Mouse (Mus musculus): ENCODE results near the gene Gm21083.
"Not testable (repeated sequence)": the region's sequence is repeated elsewhere in the genome, so short reads cannot be mapped to it uniquely, and the experiment has no call there.

The Gm21083 gene

DNA sequence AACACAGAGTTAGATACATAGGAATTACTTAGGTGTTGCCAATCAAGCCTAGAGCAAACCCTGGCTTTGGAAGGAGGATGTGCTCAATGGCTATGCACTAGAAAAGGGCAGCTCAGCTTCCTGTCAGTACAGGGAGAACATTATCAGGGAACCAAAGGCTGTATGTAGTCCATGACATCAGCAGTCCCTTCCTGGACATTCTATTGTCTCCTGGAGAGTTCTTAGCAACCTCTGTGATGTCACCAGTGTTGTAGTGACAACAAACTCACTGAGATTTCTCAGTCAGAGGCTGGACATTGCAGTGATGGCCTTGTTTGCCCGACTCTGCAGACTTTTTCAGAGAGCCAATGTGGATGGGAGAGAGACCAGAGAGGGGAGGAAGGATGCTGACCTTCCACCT is at the start of gene Gm21083:
TSS of gene Gm21083 (plus strand) at position 301 of the 400 bp plus-strand sequence.
- not testable (repeated sequence) for H3K4me3 ChIP-seq (replicated peaks; ENCODE audit: low read length); H3K9me3 ChIP-seq (ENCODE audit: low read length); H3K36me3 ChIP-seq (ENCODE audit: insufficient read depth, low read length); H3K27me3 ChIP-seq (ENCODE audit: insufficient read depth, low read length); H3K4me1 ChIP-seq (replicated peaks; ENCODE audit: low read depth, low read length)

GRCm38 (mm10) chr5:15529122-15529521 is 48.0 kb upstream of the Gm21083 start, which contains the start of gene Gm21190:
Gm21190 (minus strand) TSS chr5:15529222.
- not testable (repeated sequence) for H3K9me3 ChIP-seq (ENCODE audit: low read length); H3K36me3 ChIP-seq (ENCODE audit: insufficient read depth, low read length); H3K27me3 ChIP-seq (ENCODE audit: insufficient read depth, low read length); H3K4me1 ChIP-seq (replicated peaks; ENCODE audit: low read depth, low read length); H3K4me3 ChIP-seq (replicated peaks; ENCODE audit: low read length)

DNA sequence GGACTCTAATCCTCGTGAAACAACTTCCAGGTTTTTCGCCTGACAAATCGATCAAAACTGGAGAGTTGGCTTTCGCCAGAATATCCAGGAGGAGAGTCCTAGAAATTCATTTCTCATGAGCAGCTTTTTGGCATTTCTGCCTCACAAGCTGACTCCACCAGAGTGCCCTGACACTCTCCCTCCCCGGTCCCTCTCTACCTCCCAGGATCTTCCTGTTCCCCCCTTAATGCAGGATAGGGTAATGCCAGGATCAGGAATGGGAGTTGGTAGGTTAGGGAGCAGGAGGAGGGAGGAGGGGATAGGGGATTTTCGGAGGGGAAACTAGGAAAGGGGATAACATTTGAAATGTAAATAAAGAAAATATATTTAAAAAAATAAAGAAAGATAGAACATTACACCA is 28.5 kb upstream of the Gm21083 start:
- H3K4me1 ChIP-seq (replicated peaks; ENCODE audit: low read depth, low read length); H3K27me3 ChIP-seq (ENCODE audit: insufficient read depth, low read length); H3K4me3 ChIP-seq (replicated peaks; ENCODE audit: low read length); H3K9me3 ChIP-seq (ENCODE audit: low read length); H3K36me3 ChIP-seq (ENCODE audit: insufficient read depth, low read length): not testable (repeated sequence)

DNA sequence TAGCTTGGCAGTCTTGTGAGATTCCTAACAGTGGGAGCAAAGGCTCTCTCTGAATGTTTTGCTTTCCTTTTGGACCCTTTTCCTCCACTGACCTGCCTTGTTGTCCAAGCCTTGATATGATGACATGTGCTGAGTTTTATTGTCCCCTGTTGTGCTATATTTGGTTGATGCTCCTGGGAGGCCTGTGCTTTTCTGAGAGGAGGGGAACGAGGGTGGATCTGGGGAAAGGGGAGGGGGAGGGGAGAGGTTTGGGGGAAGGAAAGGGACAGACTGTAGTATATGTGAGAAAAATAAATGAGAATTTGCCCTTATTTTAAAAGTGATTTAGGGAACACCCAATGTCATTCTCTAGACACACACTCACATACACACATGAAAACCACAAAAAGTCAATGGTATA is 28.0 kb upstream of the Gm21083 start:
- not testable (repeated sequence) for H3K27me3 ChIP-seq (ENCODE audit: insufficient read depth, low read length); H3K9me3 ChIP-seq (ENCODE audit: low read length); H3K36me3 ChIP-seq (ENCODE audit: insufficient read depth, low read length); H3K4me1 ChIP-seq (replicated peaks; ENCODE audit: low read depth, low read length); H3K4me3 ChIP-seq (replicated peaks; ENCODE audit: low read length)

GRCm38 (mm10) chr5:15549606-15550005 is 27.5 kb upstream of the Gm21083 start:
- not testable (repeated sequence) for H3K9me3 ChIP-seq (ENCODE audit: low read length); H3K27me3 ChIP-seq (ENCODE audit: insufficient read depth, low read length); H3K4me3 ChIP-seq (replicated peaks; ENCODE audit: low read length); H3K36me3 ChIP-seq (ENCODE audit: insufficient read depth, low read length); H3K4me1 ChIP-seq (replicated peaks; ENCODE audit: low read depth, low read length)
- peak; percentile 22 for TF ChIP-seq CTCF (conservative IDR thresholded peaks at IDR 0.05; ENCODE audit: low read length)

DNA sequence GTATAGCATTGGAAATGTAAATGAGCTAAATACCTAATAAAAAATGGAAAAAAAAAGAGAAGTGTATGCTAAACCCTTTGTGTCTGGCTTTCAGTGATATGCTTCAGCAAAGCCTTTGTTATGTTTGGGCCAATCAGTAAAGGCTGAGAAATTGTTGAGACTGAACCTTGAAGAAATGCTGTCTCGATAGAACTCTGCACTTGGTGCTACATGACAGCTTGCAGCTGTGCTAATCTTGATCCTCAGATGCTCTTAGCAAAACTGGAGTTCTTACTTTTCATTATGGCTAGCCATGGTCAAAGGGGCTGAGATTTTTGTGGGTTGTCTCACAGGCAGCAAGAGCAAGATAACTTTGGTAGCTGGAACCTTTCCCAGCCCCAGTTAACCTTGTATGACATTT is 18.5 kb upstream of the Gm21083 start:
- H3K4me3 ChIP-seq (replicated peaks; ENCODE audit: low read length); H3K9me3 ChIP-seq (ENCODE audit: low read length); H3K27me3 ChIP-seq (ENCODE audit: insufficient read depth, low read length); H3K4me1 ChIP-seq (replicated peaks; ENCODE audit: low read depth, low read length); H3K36me3 ChIP-seq (ENCODE audit: insufficient read depth, low read length): not testable (repeated sequence)

- H3K4me1 ChIP-seq (replicated peaks; ENCODE audit: low read depth, low read length); H3K4me3 ChIP-seq (replicated peaks; ENCODE audit: low read length); H3K36me3 ChIP-seq (ENCODE audit: insufficient read depth, low read length); H3K9me3 ChIP-seq (ENCODE audit: low read length); H3K27me3 ChIP-seq (ENCODE audit: insufficient read depth, low read length): not testable (repeated sequence)
These were observed 15.5 kb upstream of the Gm21083 start for GRCm38 (mm10) chr5:15561425-15562264.

- not testable (repeated sequence) for H3K36me3 ChIP-seq (ENCODE audit: insufficient read depth, low read length); H3K4me1 ChIP-seq (replicated peaks; ENCODE audit: low read depth, low read length); H3K4me3 ChIP-seq (replicated peaks; ENCODE audit: low read length); H3K27me3 ChIP-seq (ENCODE audit: insufficient read depth, low read length); H3K9me3 ChIP-seq (ENCODE audit: low read length)
These were observed 3.4 kb upstream of the Gm21083 start for GRCm38 (mm10) chr5:15573735-15574134.

DNA sequence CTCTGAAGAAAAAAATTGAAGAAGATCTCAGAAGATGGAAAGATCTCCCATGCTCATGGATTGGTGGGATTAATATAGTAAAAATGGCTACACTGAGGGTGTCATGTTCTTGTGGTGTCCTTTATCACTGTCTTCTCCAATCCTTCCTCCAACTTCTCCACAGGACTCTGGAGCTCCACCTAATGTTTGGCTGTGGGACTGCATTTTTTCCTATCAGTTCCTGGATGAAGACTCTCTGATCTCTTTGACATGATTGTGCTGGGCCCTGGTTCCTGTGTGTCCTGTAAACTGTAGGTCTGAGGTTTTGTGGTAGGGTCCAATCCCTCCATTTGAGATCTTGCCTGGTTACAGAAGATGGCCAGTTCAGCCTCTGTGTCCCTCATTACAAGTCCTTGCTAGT is 9.2 kb downstream of the Gm21083 start:
- not testable (repeated sequence) for H3K36me3 ChIP-seq (ENCODE audit: insufficient read depth, low read length); H3K27me3 ChIP-seq (ENCODE audit: insufficient read depth, low read length); H3K4me3 ChIP-seq (replicated peaks; ENCODE audit: low read length); H3K9me3 ChIP-seq (ENCODE audit: low read length); H3K4me1 ChIP-seq (replicated peaks; ENCODE audit: low read depth, low read length)
- peak; percentile 30; the same call in 1 of the 2 replicates for TF ChIP-seq CTCF (conservative IDR thresholded peaks at IDR 0.05; ENCODE audit: low read length)

DNA sequence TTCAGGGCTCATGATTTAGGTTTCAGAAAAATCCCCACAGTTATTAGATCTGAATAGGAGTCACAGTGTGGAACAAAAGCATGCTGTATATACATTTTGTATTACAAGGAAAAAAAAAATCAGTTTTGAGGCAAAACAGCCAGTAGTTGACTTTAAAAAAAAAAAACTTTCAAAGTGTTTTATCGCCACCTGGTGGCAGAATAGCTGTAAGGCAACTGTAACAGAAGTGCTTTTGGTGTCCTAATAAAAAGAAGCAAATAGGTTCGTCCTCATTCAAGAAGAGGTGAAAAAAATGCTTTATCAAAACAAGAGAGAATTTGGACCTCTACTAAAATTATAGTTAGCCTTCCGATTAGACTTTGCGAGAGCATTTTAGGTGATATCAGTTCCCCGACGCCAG is 11.2 kb downstream of the Gm21083 start:
- peak; percentile 35 for TF ChIP-seq CTCF (conservative IDR thresholded peaks at IDR 0.05; ENCODE audit: low read length)
- not testable (repeated sequence) for H3K9me3 ChIP-seq (ENCODE audit: low read length); H3K4me1 ChIP-seq (replicated peaks; ENCODE audit: low read depth, low read length); H3K36me3 ChIP-seq (ENCODE audit: insufficient read depth, low read length); H3K4me3 ChIP-seq (replicated peaks; ENCODE audit: low read length); H3K27me3 ChIP-seq (ENCODE audit: insufficient read depth, low read length)

GRCm38 (mm10) chr5:15590635-15591034 is 13.5 kb downstream of the Gm21083 start:
- H3K27me3 ChIP-seq (ENCODE audit: insufficient read depth, low read length); H3K4me1 ChIP-seq (replicated peaks; ENCODE audit: low read depth, low read length); H3K9me3 ChIP-seq (ENCODE audit: low read length); H3K4me3 ChIP-seq (replicated peaks; ENCODE audit: low read length); H3K36me3 ChIP-seq (ENCODE audit: insufficient read depth, low read length): not testable (repeated sequence)

- H3K9me3 ChIP-seq (ENCODE audit: low read length); H3K4me1 ChIP-seq (replicated peaks; ENCODE audit: low read depth, low read length); H3K27me3 ChIP-seq (ENCODE audit: insufficient read depth, low read length); H3K4me3 ChIP-seq (replicated peaks; ENCODE audit: low read length); H3K36me3 ChIP-seq (ENCODE audit: insufficient read depth, low read length): not testable (repeated sequence)
These were observed 14.4 kb downstream of the Gm21083 start for GRCm38 (mm10) chr5:15591577-15591976.

GRCm38 (mm10) chr5:15598831-15599230 is 21.7 kb downstream of the Gm21083 start:
- not testable (repeated sequence) for H3K9me3 ChIP-seq (ENCODE audit: low read length); H3K4me1 ChIP-seq (replicated peaks; ENCODE audit: low read depth, low read length); H3K27me3 ChIP-seq (ENCODE audit: insufficient read depth, low read length); H3K36me3 ChIP-seq (ENCODE audit: insufficient read depth, low read length); H3K4me3 ChIP-seq (replicated peaks; ENCODE audit: low read length)
